Mouse (Mus musculus) ES-Bruce4 (cell line): ENCODE results near the gene Cdkal1. TPM values are rescaled to one million over a fixed set of nuclear protein-coding genes. Genes with fewer than 3 reads are reported as not detected.

Experiments
- H3K27ac ChIP-seq: 2 replicates; pipeline ENCODE4 v1.5.1; 2012; ENCODE audit warnings: low read length, inconsistent platforms; ENCODE audit not compliant: insufficient read depth
- H3K27me3 ChIP-seq: 2 replicates; pipeline ENCODE4 v1.6.1; 2012; ENCODE audit warnings: mild to moderate bottlenecking, low read length, inconsistent platforms; ENCODE audit not compliant: control insufficient read depth, poor library complexity, insufficient read depth, severe bottlenecking
- H3K36me3 ChIP-seq: 2 replicates; pipeline ENCODE4 v1.6.1; 2012; ENCODE audit warnings: inconsistent platforms, mild to moderate bottlenecking, low read length, moderate library complexity; ENCODE audit not compliant: control insufficient read depth, poor library complexity, insufficient read depth, severe bottlenecking
- H3K4me1 ChIP-seq: one replicate; pipeline ENCODE4 v1.8.1; 2011; ENCODE audit warnings: low read length; ENCODE audit not compliant: control insufficient read depth, insufficient read depth
- H3K4me3 ChIP-seq: 2 replicates; pipeline ENCODE4 v1.5.1; 2011; ENCODE audit warnings: low read depth, mild to moderate bottlenecking, low read length
- H3K9ac ChIP-seq: 2 replicates; pipeline ENCODE4 v1.6.1; 2012; ENCODE audit warnings: low read depth, mild to moderate bottlenecking, inconsistent platforms; ENCODE audit not compliant: poor library complexity, severe bottlenecking
- H3K9me3 ChIP-seq: replicated peaks from 2 replicates; pipeline ENCODE4 v1.6.1; 2012; ENCODE audit warnings: mild to moderate bottlenecking, low read length, inconsistent platforms; ENCODE audit not compliant: control insufficient read depth, poor library complexity, insufficient read depth, severe bottlenecking
- CTCF ChIP-seq: IDR thresholded peaks from one replicate; pipeline ENCODE4 v1.8.1; 2011; ENCODE audit warnings: low read depth, low read length
- EP300 ChIP-seq: IDR thresholded peaks from 2 replicates; pipeline ENCODE4 v1.6.1; 2011; ENCODE audit warnings: low read depth, low read length; ENCODE audit not compliant: insufficient read depth
- POLR2A ChIP-seq: IDR thresholded peaks from one replicate; pipeline ENCODE4 v1.8.1; 2011; ENCODE audit warnings: low read length; ENCODE audit not compliant: insufficient read depth
- polyA plus RNA-seq: library from polyadenylated mRNA; stranded (reverse); fragments of >200 nt; gene quantifications from 2 replicates; pipeline ENCODE4 v1.2.4, GENCODE M21; 2011; ENCODE audit warnings: low read depth; ENCODE audit not compliant: missing spikeins, insufficient read depth, insufficient read length

Gene Cdkal1
- polyA plus RNA-seq, 1 experiment: 43.4 TPM

DNA sequence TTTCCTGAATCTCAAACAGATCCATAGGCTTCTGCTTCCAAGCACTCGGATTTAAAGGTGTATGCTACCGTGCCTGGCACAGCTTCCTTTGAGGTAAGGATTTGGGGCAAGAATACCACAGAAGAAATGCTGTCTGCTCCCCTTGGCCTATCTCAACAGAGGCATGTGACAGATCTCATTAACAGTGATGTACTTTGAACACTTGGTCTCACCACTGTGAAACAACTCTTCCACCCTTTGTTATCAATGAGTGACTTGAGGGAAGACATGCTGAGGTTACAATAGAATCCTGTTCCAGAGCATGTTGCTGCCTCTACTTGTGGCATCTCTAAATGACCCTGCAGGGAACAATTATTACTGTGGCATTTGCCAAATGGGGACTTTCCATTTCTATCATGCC lies 4.6 kb upstream of the Cdkal1 start:
- Histone ChIP-seq H3K9ac (no peak overlapping the region), H3K27me3 (no peaks in the 10 kb centered on the region), H3K9me3 (no peaks in the 10 kb centered on the region), H3K36me3 (no peaks in the 10 kb centered on the region), H3K4me3 (no peak overlapping the region), H3K27ac (no peak overlapping the region), H3K4me1 (no peaks in the 10 kb centered on the region)
- TF ChIP-seq CTCF: no peak
- no peak for TF ChIP-seq EP300
- no peak for TF ChIP-seq POLR2A

DNA sequence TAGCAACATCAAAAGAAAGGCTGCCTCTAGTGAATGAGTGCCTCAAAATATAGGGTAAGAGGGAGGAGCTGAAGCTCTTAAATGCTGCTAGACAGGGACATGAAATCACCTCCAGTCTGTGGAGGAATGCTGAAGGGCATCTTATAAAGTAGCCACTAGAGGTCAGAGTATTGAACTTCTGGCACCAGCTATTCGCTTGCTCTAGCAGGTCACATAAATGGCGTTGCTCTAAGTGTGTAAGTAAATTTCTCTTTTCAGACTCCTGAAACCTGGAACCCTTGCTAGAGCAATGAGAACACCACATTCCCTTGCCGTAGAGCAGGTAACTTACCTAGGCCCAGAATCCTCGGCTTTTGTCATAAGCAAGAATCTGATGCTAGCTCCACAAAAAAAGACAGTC lies 2.0 kb upstream of the Cdkal1 start:
- no peak for TF ChIP-seq POLR2A
- no peak for TF ChIP-seq CTCF
- no peak for TF ChIP-seq EP300
- H3K27ac ChIP-seq: no peak overlapping the region
- no peaks in the 10 kb centered on the region for H3K36me3 ChIP-seq
- no peaks in the 10 kb centered on the region for H3K4me1 ChIP-seq
- no peaks in the 10 kb centered on the region for H3K27me3 ChIP-seq
- H3K4me3 ChIP-seq: no peak overlapping the region
- H3K9ac ChIP-seq: no peak overlapping the region
- H3K9me3 ChIP-seq: no peaks in the 10 kb centered on the region

DNA sequence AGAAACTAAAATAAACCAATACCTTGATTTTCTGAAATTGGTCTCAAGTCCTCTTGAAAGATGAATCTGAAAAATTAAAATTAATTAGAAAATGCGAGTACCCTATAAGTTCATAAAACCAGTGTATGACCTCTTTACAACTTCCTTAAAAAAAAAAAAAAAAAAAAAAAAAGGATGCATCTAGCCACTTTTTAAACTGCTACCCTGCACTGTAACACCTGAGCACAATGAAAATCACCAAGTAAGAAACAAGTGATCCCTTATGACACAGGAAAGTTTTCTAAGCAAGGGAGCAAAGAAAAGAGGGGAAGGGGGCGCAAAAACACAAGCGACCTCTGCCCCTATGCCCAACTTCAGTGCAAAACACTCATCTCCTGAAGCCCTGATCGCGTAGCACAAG lies 598 bp downstream of the Cdkal1 start:
- Histone ChIP-seq H3K27me3 (no peaks in the 10 kb centered on the region), H3K9me3 (no peaks in the 10 kb centered on the region)
- no peak for TF ChIP-seq CTCF
- TF ChIP-seq EP300: no peak
- TF ChIP-seq POLR2A: no peak

GRCm38 (mm10) chr13:29838409-29839047 lies 16.9 kb downstream of the Cdkal1 start:
- Histone ChIP-seq H3K27me3 (no peaks in the 10 kb centered on the region), H3K9ac (no peak overlapping the region), H3K4me1 (no peaks in the 10 kb centered on the region), H3K9me3 (no peaks in the 10 kb centered on the region), H3K27ac (no peak overlapping the region), H3K36me3 (peaks cover 19% of the 10 kb centered on the region), H3K4me3 (no peak overlapping the region)
- TF ChIP-seq CTCF (no peak), EP300 (no peak), POLR2A (no peak)

More for the DNA sequence above, 598 bp downstream of the Cdkal1 start:
- H3K27ac ChIP-seq: peak overlapping the region; percentile 44; the same call in 1 of the 2 replicates
- peak overlapping the region; percentile 83 for H3K9ac ChIP-seq
- peak overlapping the region; percentile 91 for H3K4me3 ChIP-seq
- H3K36me3 ChIP-seq: peaks cover 4% of the 10 kb centered on the region
- H3K4me1 ChIP-seq: no peaks in the 10 kb centered on the region

DNA sequence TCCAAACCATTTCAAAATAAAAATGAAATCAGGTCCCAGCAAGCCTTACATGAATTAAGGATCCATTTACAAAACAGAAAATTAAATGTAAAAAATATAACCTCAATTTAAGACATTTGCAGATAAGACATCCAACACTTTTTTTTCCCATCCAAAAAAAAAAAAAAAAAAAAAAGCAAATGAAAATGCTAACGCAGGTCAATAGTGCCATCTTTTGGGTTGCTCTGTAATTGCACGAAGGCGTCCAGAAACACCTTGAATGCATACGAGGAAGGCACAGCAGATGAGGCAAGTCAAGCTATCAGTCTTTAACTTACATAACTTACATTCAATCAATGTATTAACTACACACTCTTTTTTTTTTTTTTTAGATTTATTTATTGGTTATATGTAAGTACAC lies 20.3 kb downstream of the Cdkal1 start:
- H3K4me1 ChIP-seq: no peaks in the 10 kb centered on the region
- H3K4me3 ChIP-seq: no peak overlapping the region
- no peaks in the 10 kb centered on the region for H3K27me3 ChIP-seq
- no peak overlapping the region for H3K27ac ChIP-seq
- TF ChIP-seq POLR2A (no peak), CTCF (no peak), EP300 (no peak)
- no peaks in the 10 kb centered on the region for H3K9me3 ChIP-seq
- H3K36me3 ChIP-seq: peaks cover 13% of the 10 kb centered on the region
- H3K9ac ChIP-seq: no peak overlapping the region

DNA sequence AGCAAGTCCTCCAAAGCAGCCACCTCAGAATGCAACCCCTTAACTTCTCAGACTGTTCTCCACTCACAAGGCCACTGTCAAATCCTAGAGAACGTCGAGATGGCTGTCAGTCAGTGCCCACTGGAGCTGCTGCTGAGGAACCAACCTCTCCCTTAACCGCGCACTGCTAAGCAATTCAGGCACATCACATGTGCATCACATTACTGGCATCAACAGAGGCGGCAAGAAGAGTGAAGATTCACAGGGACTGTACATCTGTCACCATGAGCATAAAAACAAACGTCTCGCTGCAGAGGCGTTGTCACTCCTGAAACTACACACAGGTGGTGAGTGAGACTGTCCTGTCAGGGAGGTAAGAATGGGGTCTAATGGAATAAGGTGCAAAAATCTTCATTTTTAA lies 21.7 kb downstream of the Cdkal1 start:
- Histone ChIP-seq H3K27me3 (no peaks in the 10 kb centered on the region), H3K9me3 (no peaks in the 10 kb centered on the region), H3K36me3 (peaks cover 13% of the 10 kb centered on the region), H3K4me3 (no peak overlapping the region), H3K9ac (no peak overlapping the region), H3K27ac (no peak overlapping the region), H3K4me1 (no peaks in the 10 kb centered on the region)
- TF ChIP-seq POLR2A: no peak
- TF ChIP-seq CTCF: no peak
- TF ChIP-seq EP300: no peak
